Mouse (Mus musculus) heart, postnatal 0 days (tissue): ENCODE measurements at regions not wholly inside any gene's neighbourhood (a gene's known extent, or its start where the extent isn't known, plus 50 kb on each side); places are given as distances from the start of the nearest gene placed in this dataset.

Experiments used
- CTCF ChIP-seq: IDR thresholded peaks from 2 replicates; pipeline ENCODE4 v1.5.1; 2016; ENCODE audit warnings: antibody characterized with exemption, control low read depth, low read depth
- EP300 ChIP-seq: IDR thresholded peaks from 2 replicates; pipeline ENCODE4 v1.6.1; 2016; ENCODE audit warnings: antibody characterized with exemption, low read depth

DNA sequence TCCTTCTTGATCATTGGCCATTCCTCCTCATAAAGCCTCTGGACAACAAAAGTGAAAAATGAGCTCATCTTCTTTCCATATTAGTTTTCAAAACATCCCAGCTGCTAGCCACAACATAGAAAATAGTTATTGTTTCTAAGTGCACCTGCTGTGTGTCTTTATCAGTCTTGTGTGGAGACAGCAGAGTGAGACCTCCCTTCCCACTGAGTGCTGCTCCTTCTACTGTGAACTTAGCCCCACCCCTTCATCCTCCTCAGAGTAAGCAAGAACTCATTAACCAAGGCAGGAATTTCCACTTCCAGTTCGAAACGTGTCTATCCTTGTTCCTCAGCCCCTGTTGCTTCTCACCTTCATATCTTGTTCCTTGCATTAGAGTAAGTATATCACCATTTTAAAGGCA lies 1256.5 kb downstream of the 9330182O14Rik start:
- TF ChIP-seq CTCF (no peak), EP300 (no peak)
